ENCODE assay signal across 9 mouse cellular contexts in genomic region chr15:77827794-77828193, GRCm38 (mm10). TPM values are rescaled to one million over a fixed set of nuclear protein-coding genes. Genes with fewer than 3 reads are reported as not detected.
A peak's percentile ranks its signal among the peaks of the same experiment; 100 is the strongest.
DNase-seq lines count a peak whose midpoint lies in the region; ATAC-seq and TF ChIP-seq lines count a peak whose summit lies in the region.
"Had no signal": no experiment of that assay in that cellular context is flagged by ENCODE, and none has a peak within 500 bp of the region (broad histone marks: within the 10 kb centered on the region; RNA-seq: fewer than 3 reads in every experiment).

No protein-coding gene starts in this region.

- H3K79me2 ChIP-seq in heart, adult 2 months (replicated peaks; ENCODE audit: control insufficient read depth, insufficient read depth, low read length): peaks cover 12% of the 10 kb centered on the region

- DNase-seq in heart, adult 2 months: peak in 1 of 2 experiments; percentile 15
- no peak for DNase-seq in heart, postnatal 14 days
- DNase-seq in lung, adult 2 months: no peak
- DNase-seq in lung, postnatal 25 days (ENCODE audit: low spot score): no peak
- no peak for DNase-seq in embryonic facial prominence, embryonic 11.5 days (ENCODE audit: low spot score)
- DNase-seq in layer of hippocampus, adult 9-10 months (ENCODE audit: low spot score): no peak
- no peak for DNase-seq in layer of hippocampus, adult 9-11 months

- H3K4me2 ChIP-seq in embryonic facial prominence, embryonic 11.5 days (ENCODE audit: low read depth, low read length): no peak overlapping the region
- H3K4me2 ChIP-seq: hindbrain, embryonic 15.5 days had no signal

- H3K27me3 ChIP-seq in heart, adult 2 months (ENCODE audit: control insufficient read depth, insufficient read depth, low read length): no peaks in the 10 kb centered on the region
- H3K27me3 ChIP-seq in embryonic facial prominence, embryonic 11.5 days (ENCODE audit: control insufficient read depth, insufficient read depth, low read length): no peaks in the 10 kb centered on the region
- H3K27me3 ChIP-seq: hindbrain, embryonic 15.5 days had no signal

- intact Hi-C loops in heart, adult 2 months (cut with DNase I): no loop called here
- intact Hi-C loops in heart, postnatal 14 days (cut with DNase I): no loop called here

- TF ChIP-seq EP300 in heart, adult 2 months (IDR thresholded peaks at IDR 0.05; ENCODE audit: insufficient read depth, low read depth, low read length): no peak

- H3K4me1 ChIP-seq in heart, adult 2 months (ENCODE audit: control insufficient read depth, insufficient read depth, low read length): peaks cover 55% of the 10 kb centered on the region
- H3K4me1 ChIP-seq in lung, adult 2 months (ENCODE audit: control insufficient read depth, insufficient read depth, low read length): peaks cover 70% of the 10 kb centered on the region
- H3K4me1 ChIP-seq in embryonic facial prominence, embryonic 11.5 days (ENCODE audit: control insufficient read depth, insufficient read depth, low read length): peaks cover 9% of the 10 kb centered on the region

- peaks cover 22% of the 10 kb centered on the region for H3K36me3 ChIP-seq in heart, adult 2 months (ENCODE audit: control insufficient read depth, insufficient read depth, low read length)
- H3K36me3 ChIP-seq in embryonic facial prominence, embryonic 11.5 days (replicated peaks; ENCODE audit: control insufficient read depth, insufficient read depth, low read depth, low read length): no peaks in the 10 kb centered on the region
- H3K36me3 ChIP-seq: hindbrain, embryonic 15.5 days had no signal

- H3K4me3 ChIP-seq in heart, adult 2 months: no peak overlapping the region
- no peak overlapping the region for H3K4me3 ChIP-seq in lung, adult 2 months (replicated peaks; ENCODE audit: extremely low read depth, low read depth, low read length)
- H3K4me3 ChIP-seq in embryonic facial prominence, embryonic 11.5 days (ENCODE audit: low read depth, low read length): no peak overlapping the region
- H3K4me3 ChIP-seq: hindbrain, embryonic 15.5 days had no signal

- WGBS in heart, adult 2 months: 35% methylated on average over 6 of the region's 6 CpGs
- WGBS in lung, adult 2 months: 17% methylated on average over 6 of the region's 6 CpGs
- WGBS in embryonic facial prominence, embryonic 11.5 days: 22% methylated on average over 6 of the region's 6 CpGs

- no peaks in the 10 kb centered on the region for H3K9me3 ChIP-seq in embryonic facial prominence, embryonic 11.5 days (replicated peaks; ENCODE audit: control insufficient read depth, low read length)
- H3K9me3 ChIP-seq: hindbrain, embryonic 15.5 days had no signal

- no peak overlapping the region for H3K9ac ChIP-seq in heart, adult 2 months (ENCODE audit: low read depth, low read length)
- peak overlapping the region; percentile 34; the same call in 1 of the 2 replicates for H3K9ac ChIP-seq in embryonic facial prominence, embryonic 11.5 days (replicated peaks; ENCODE audit: low read length)

- ATAC-seq in embryonic facial prominence, embryonic 11.5 days (replicated peaks; ENCODE audit: insufficient number of reproducible peaks, low FRiP score, low TSS enrichment, low read depth): no peak
- peak; percentile 10; the same call in 1 of the 2 replicates for ATAC-seq in megakaryocyte progenitor cell, adult 5-6 weeks (replicated peaks; ENCODE audit: poor library complexity)

- peak overlapping the region; percentile 0; the same call in 1 of the 2 replicates for H3K27ac ChIP-seq in heart, adult 2 months
- peak overlapping the region; percentile 72 for H3K27ac ChIP-seq in embryonic facial prominence, embryonic 11.5 days (replicated peaks; ENCODE audit: low read depth, low read length)
- H3K27ac ChIP-seq: hindbrain, embryonic 15.5 days had no signal

- TF ChIP-seq CTCF in heart, adult 2 months (IDR thresholded peaks at IDR 0.05): no peak
- TF ChIP-seq CTCF in lung, adult 2 months (IDR thresholded peaks at IDR 0.05; ENCODE audit: insufficient read depth, low read length): no peak

- TF ChIP-seq POLR2A in heart, adult 2 months (IDR thresholded peaks at IDR 0.05; ENCODE audit: insufficient read depth, low read depth, low read length): no peak
- TF ChIP-seq POLR2A in lung, adult 2 months (IDR thresholded peaks at IDR 0.05; ENCODE audit: borderline replicate concordance, extremely low read depth, low read depth, low read length): peak; percentile 26; the same call in 1 of the 2 replicates

RNA-seq across cellular contexts. Expression of gene Myh9, which starts 14.2 kb away (rescaled TPM):
- total RNA-seq in heart, adult 2 months (2021): 100 to 1,000 TPM in 1 of 2 experiments, 10 to 100 TPM in 1; 88.3 to 111 TPM
- polyA plus RNA-seq in heart, adult 2 months (2012; rRNA removed): 30.4 and 46.8 TPM in 2 replicates
- total RNA-seq in heart, postnatal 14 days (2021): 100 to 1,000 TPM; 140 to 172 TPM
- polyA plus RNA-seq in lung, adult 2 months (2012; rRNA removed): 133 and 162 TPM in 2 replicates
- 23.4 and 25.1 TPM in 2 replicates for polyA plus RNA-seq in embryonic facial prominence, embryonic 11.5 days (2014; fragmentation: Nextera tagmentation; extraction: Ambion mirVana)
- total RNA-seq in megakaryocyte progenitor cell, adult 5-6 weeks (2015): 167 and 191 TPM in 2 replicates
- total RNA-seq in megakaryocyte progenitor cell, adult 5-6 weeks (2017): 238 and 338 TPM in 2 replicates
